Mouse (Mus musculus) cortical plate, adult 2 months (tissue): ENCODE data around the gene Hyal1. TPM values are rescaled to one million over a fixed set of nuclear protein-coding genes. Genes with fewer than 3 reads are reported as not detected.
A peak's percentile ranks its signal among the peaks of the same experiment; 100 is the strongest.

ENCODE experiments used
- H3K27ac ChIP-seq: fragments of 200-500 bp; 2 replicates; pipeline ENCODE4 v1.5.1; 2012; ENCODE audit warnings: low read length, control low read depth, inconsistent platforms; ENCODE audit not compliant: insufficient read depth
- H3K4me1 ChIP-seq: fragments of 200-500 bp; 2 replicates; pipeline ENCODE4 v1.6.1; 2011; ENCODE audit warnings: low read length; ENCODE audit not compliant: control insufficient read depth, insufficient read depth
- H3K4me3 ChIP-seq: fragments of 200-500 bp; 2 replicates; pipeline ENCODE4 v1.5.1; 2011; ENCODE audit warnings: mild to moderate bottlenecking, low read length, control low read depth; ENCODE audit not compliant: insufficient read depth
- CTCF ChIP-seq: fragments of 200-500 bp; IDR thresholded peaks from 2 replicates; pipeline ENCODE4 v1.5.1; 2011; ENCODE audit warnings: mild to moderate bottlenecking, control low read depth, low read length; ENCODE audit not compliant: insufficient read depth; ENCODE audit errors: extremely low read depth
- POLR2A ChIP-seq: fragments of 200-500 bp; IDR thresholded peaks from 2 replicates; pipeline ENCODE4 v1.6.1; 2011; ENCODE audit warnings: mild to moderate bottlenecking, low read length, control low read depth; ENCODE audit not compliant: insufficient read depth; ENCODE audit errors: extremely low read depth
- polyA plus RNA-seq: library from polyadenylated mRNA; depleted of rRNA; stranded (reverse); fragments of >200 nt; gene quantifications from 2 replicates; pipeline ENCODE4 v1.2.3, GENCODE M21; 2012; rRNA removed

Gene Hyal1
- polyA plus RNA-seq, 1 experiment, result 5.7 TPM

GRCm38 (mm10) chr9:107625351-107626128 lies 48.8 kb downstream of the Hyal1 start:
- H3K4me3 ChIP-seq, result no peak overlapping the region
- H3K4me1 ChIP-seq, result peaks cover 9% of the 10 kb centered on the region
- peak overlapping the region; percentile 42; the same call in 1 of the 2 replicates for H3K27ac ChIP-seq
- TF ChIP-seq POLR2A (no peak), CTCF (0 out of 2 replicates have a peak, but pooled peaks have one; percentile 17)

DNA sequence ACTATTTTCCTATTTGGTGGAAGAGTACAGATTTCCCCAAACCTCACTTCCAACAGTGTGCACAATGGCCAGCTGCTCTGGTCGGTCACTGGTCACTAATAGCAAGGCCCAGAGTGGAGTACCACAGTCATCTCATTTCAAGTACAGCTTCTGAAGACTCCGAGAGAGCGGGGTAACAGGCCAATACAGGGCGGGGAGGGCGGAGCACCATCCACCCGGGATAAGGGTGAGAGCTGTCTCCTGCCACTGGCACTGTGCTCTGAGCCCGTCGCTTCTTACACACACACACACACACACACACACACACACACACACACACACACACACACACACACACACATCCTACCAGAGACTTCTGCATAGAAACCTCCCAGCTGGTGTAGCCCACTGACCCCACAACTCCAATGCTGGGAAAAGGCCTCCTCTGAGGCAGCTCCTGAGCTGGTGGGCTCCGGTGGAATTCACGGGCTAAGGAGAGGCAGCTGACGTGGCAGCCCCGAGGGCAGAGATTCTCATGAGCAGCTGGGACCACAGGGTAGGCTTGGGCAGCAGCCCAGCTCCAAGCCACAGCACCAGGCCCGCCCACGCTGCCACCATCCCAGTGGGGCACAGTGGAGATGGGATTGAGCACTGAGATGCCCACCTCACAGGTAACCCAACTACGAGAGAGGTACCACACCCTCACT lies 49.6 kb downstream of the Hyal1 start:
- H3K4me3 ChIP-seq, result no peak overlapping the region
- TF ChIP-seq POLR2A (no peak), CTCF (no peak)
- peak overlapping the region; percentile 7; the same call in 1 of the 2 replicates for H3K27ac ChIP-seq
- H3K4me1 ChIP-seq, result peaks cover 9% of the 10 kb centered on the region

- TF ChIP-seq POLR2A (no peak), CTCF (peak; percentile 83)
- H3K27ac ChIP-seq, result peak overlapping the region; percentile 7; the same call in 1 of the 2 replicates
- H3K4me3 ChIP-seq, result no peak overlapping the region
- H3K4me1 ChIP-seq, result peaks cover 9% of the 10 kb centered on the region
These were observed 50.1 kb downstream of the Hyal1 start for GRCm38 (mm10) chr9:107626844-107627277.

DNA sequence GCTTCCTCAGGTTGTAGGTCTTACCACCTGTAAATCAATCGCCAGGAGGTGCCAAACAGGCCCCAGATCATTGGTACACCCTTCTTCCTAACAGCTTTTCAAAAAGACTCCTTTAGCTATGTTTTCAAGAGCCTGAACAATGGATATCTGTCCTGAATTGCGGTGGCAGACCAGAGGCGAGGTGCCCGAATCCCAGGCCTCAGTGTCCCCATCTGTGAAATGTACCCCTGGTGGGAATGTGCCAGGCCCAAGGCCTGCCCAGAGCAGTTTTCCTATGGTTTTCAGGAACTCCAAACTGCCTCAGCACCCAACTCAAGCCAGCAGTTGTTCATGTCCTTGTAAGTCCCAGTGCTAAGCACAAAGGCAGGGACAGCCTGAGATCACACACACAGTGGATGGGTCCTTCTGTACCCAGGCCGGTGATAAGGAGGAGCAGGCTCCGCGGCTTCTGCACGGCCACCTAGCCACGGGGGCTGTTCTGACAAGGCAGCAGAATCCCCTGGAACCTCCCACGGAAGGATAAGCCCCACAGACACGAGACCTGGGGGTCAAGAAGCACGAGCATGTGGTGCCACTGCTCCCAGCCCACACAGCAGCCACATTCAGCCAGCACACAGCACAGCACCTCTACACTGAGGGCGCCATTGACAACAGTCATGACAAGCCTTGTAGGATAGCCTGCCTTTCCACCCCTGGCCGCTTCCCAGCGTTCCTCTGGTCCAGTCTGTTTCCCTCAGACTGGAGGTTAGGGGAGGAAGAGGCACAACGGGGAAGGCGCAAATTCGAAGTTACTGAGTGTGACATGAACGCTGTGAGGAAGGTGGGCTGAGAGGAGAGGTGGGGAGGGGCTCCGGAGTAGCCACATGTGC lies 50.9 kb downstream of the Hyal1 start:
- Histone ChIP-seq H3K4me3 (no peak overlapping the region), H3K4me1 (peaks cover 12% of the 10 kb centered on the region), H3K27ac (peak overlapping the region; percentile 72)
- TF ChIP-seq POLR2A (no peak), CTCF (no peak)

- no peak for TF ChIP-seq POLR2A
- no peak for TF ChIP-seq CTCF
- H3K27ac ChIP-seq, result peak overlapping the region; percentile 56; the same call in 1 of the 2 replicates
- H3K4me3 ChIP-seq, result no peak overlapping the region
- H3K4me1 ChIP-seq, result peaks cover 13% of the 10 kb centered on the region
These were observed 52.1 kb downstream of the Hyal1 start for GRCm38 (mm10) chr9:107628721-107629410.

DNA sequence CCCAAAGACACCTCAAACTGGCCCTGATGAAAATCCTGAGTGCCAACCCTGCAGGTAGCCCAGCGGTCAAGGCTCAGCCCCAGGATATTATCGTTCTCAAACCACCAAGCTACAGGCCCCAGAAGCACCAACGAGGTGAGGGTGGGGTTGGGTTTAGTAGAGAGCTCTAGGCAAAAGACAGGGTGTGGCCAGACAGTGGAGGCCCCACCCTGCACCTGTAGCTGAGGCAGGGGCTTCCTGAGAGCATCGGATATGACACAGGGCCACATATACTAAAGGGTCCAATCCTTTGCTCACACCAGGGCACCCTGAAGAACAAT lies 52.6 kb downstream of the Hyal1 start:
- Histone ChIP-seq H3K4me3 (no peak overlapping the region), H3K27ac (peak overlapping the region; percentile 56), H3K4me1 (peaks cover 13% of the 10 kb centered on the region)
- TF ChIP-seq POLR2A (no peak), CTCF (no peak)

DNA sequence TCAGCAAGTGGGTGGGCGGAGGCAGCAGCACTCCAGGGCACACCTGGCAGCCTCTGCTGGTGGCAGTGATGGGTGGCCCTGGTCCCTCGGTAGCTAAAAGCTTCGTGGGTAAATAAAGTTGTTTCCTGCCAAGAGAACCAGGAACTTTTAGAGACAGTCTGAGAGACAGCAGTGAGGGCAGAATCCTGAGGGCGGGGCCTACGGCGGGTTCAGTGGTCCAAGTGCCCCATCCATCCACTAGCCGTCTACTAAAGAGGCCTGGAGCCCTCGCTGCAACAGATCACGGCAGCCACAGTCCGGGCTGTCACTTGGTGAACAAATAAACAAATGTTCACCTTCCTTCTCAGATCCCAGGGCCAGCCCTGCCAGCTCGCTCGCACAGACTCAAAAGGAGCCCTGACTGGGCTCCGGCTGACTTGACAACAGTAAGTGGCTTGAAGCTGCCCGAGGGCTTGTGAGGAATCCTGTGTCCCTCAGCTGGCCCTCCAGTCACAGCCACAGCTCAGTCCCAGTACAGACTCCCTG lies 53.2 kb downstream of the Hyal1 start:
- Histone ChIP-seq H3K4me1 (peaks cover 13% of the 10 kb centered on the region), H3K27ac (peak overlapping the region; percentile 10), H3K4me3 (no peak overlapping the region)
- no peak for TF ChIP-seq POLR2A
- no peak for TF ChIP-seq CTCF

DNA sequence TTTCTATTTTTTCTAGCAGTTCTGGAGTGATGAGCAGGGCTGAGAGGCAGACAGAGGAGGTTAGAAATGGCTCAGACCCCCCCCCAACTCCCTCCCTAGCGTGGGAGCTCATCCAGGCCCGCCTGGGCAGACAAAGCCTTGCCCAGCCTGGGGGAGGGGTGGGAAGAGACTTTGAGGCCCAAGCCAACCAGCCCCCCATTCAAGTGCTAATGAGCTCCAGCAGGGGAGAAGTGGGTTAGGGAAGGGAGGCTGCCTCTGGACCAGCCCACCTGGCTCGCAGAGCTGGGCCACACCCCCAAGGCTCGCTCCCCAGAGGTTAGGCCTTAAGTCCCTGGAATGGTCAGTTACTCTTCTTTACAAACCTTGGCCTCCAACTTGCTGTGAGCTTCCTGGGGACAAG lies 53.8 kb downstream of the Hyal1 start:
- Histone ChIP-seq H3K4me3 (no peak overlapping the region), H3K27ac (no peak overlapping the region), H3K4me1 (peaks cover 13% of the 10 kb centered on the region)
- TF ChIP-seq POLR2A (no peak), CTCF (no peak)

Other genes starting within 250 kb of the Hyal1 start
- gene Hemk1, start 238.6 kb upstream of the Hyal1 start, polyA plus RNA-seq, result 33.0 and 33.7 TPM in 2 replicates
- 5.1 and 5.2 TPM in 2 replicates for gene 6430571L13Rik, start 236.3 kb upstream of the Hyal1 start, polyA plus RNA-seq
- gene Cacna2d2, start 177.3 kb upstream of the Hyal1 start, polyA plus RNA-seq, result 29.2 and 32.9 TPM in 2 replicates
- 35.4 and 36.5 TPM in 2 replicates for gene Tmem115, start 43.0 kb upstream of the Hyal1 start, polyA plus RNA-seq
- gene Cyb561d2, start 34.7 kb upstream of the Hyal1 start, polyA plus RNA-seq, result 29.5 and 31.3 TPM in 2 replicates
- 66.7 and 67.2 TPM in 2 replicates for gene Nprl2, start 34.7 kb upstream of the Hyal1 start, polyA plus RNA-seq
- 6.0 and 6.7 TPM in 2 replicates for gene Zmynd10, start 29.6 kb upstream of the Hyal1 start, polyA plus RNA-seq
- 24.4 and 24.5 TPM in 2 replicates for gene Rassf1, start 25.4 kb upstream of the Hyal1 start, polyA plus RNA-seq
- 139 and 143 TPM in 2 replicates for gene Tusc2, start 13.7 kb upstream of the Hyal1 start, polyA plus RNA-seq
- 9.7 and 10.3 TPM in 2 replicates for gene Hyal2, start 9.0 kb upstream of the Hyal1 start, polyA plus RNA-seq
- gene Naa80, start 2.0 kb downstream of the Hyal1 start, polyA plus RNA-seq, result 13.8 and 13.9 TPM in 2 replicates
- gene Hyal3, start 3.9 kb downstream of the Hyal1 start, polyA plus RNA-seq, result 0.44 and 0.48 TPM in 2 replicates
- 16.3 and 18.6 TPM in 2 replicates for gene Ifrd2, start 10.7 kb downstream of the Hyal1 start, polyA plus RNA-seq
- gene Sema3b, start 32.3 kb downstream of the Hyal1 start, polyA plus RNA-seq, result 2.4 and 4.3 TPM in 2 replicates
- gene Gnai2, start 58.4 kb downstream of the Hyal1 start, polyA plus RNA-seq, result 283 and 286 TPM in 2 replicates
- 134 and 156 TPM in 2 replicates for gene Slc38a3, start 92.6 kb downstream of the Hyal1 start, polyA plus RNA-seq
- gene Gnat1, start 102.8 kb downstream of the Hyal1 start, polyA plus RNA-seq, result 0.40 and 0.42 TPM in 2 replicates
- gene Sema3f, start 133.5 kb downstream of the Hyal1 start, polyA plus RNA-seq, result 29.1 and 30.1 TPM in 2 replicates
- gene Rbm5, start 194.1 kb downstream of the Hyal1 start, polyA plus RNA-seq, result 138 and 156 TPM in 2 replicates